Mouse (Mus musculus) ES-Bruce4 (cell line): ENCODE measurements around the gene Ssbp4. TPM values are rescaled to one million over a fixed set of nuclear protein-coding genes. Genes with fewer than 3 reads are reported as not detected.
A peak's percentile ranks its signal among the peaks of the same experiment; 100 is the strongest.

ENCODE experiments used
- H3K27ac ChIP-seq: 2 replicates; pipeline ENCODE4 v1.5.1; 2012; ENCODE audit warnings: low read length, inconsistent platforms; ENCODE audit not compliant: insufficient read depth
- H3K27me3 ChIP-seq: 2 replicates; pipeline ENCODE4 v1.6.1; 2012; ENCODE audit warnings: mild to moderate bottlenecking, low read length, inconsistent platforms; ENCODE audit not compliant: control insufficient read depth, poor library complexity, insufficient read depth, severe bottlenecking
- H3K36me3 ChIP-seq: 2 replicates; pipeline ENCODE4 v1.6.1; 2012; ENCODE audit warnings: inconsistent platforms, mild to moderate bottlenecking, low read length, moderate library complexity; ENCODE audit not compliant: control insufficient read depth, poor library complexity, insufficient read depth, severe bottlenecking
- H3K4me1 ChIP-seq: one replicate; pipeline ENCODE4 v1.8.1; 2011; ENCODE audit warnings: low read length; ENCODE audit not compliant: control insufficient read depth, insufficient read depth
- H3K4me3 ChIP-seq: 2 replicates; pipeline ENCODE4 v1.5.1; 2011; ENCODE audit warnings: low read depth, mild to moderate bottlenecking, low read length
- H3K9ac ChIP-seq: 2 replicates; pipeline ENCODE4 v1.6.1; 2012; ENCODE audit warnings: low read depth, mild to moderate bottlenecking, inconsistent platforms; ENCODE audit not compliant: poor library complexity, severe bottlenecking
- H3K9me3 ChIP-seq: replicated peaks from 2 replicates; pipeline ENCODE4 v1.6.1; 2012; ENCODE audit warnings: mild to moderate bottlenecking, low read length, inconsistent platforms; ENCODE audit not compliant: control insufficient read depth, poor library complexity, insufficient read depth, severe bottlenecking
- CTCF ChIP-seq: IDR thresholded peaks from one replicate; pipeline ENCODE4 v1.8.1; 2011; ENCODE audit warnings: low read depth, low read length
- EP300 ChIP-seq: IDR thresholded peaks from 2 replicates; pipeline ENCODE4 v1.6.1; 2011; ENCODE audit warnings: low read depth, low read length; ENCODE audit not compliant: insufficient read depth
- POLR2A ChIP-seq: IDR thresholded peaks from one replicate; pipeline ENCODE4 v1.8.1; 2011; ENCODE audit warnings: low read length; ENCODE audit not compliant: insufficient read depth
- polyA plus RNA-seq: library from polyadenylated mRNA; stranded (reverse); fragments of >200 nt; gene quantifications from 2 replicates; pipeline ENCODE4 v1.2.4, GENCODE M21; 2011; ENCODE audit warnings: low read depth; ENCODE audit not compliant: missing spikeins, insufficient read depth, insufficient read length

The Ssbp4 gene
- polyA plus RNA-seq, 1 experiment = 50.2 TPM

DNA sequence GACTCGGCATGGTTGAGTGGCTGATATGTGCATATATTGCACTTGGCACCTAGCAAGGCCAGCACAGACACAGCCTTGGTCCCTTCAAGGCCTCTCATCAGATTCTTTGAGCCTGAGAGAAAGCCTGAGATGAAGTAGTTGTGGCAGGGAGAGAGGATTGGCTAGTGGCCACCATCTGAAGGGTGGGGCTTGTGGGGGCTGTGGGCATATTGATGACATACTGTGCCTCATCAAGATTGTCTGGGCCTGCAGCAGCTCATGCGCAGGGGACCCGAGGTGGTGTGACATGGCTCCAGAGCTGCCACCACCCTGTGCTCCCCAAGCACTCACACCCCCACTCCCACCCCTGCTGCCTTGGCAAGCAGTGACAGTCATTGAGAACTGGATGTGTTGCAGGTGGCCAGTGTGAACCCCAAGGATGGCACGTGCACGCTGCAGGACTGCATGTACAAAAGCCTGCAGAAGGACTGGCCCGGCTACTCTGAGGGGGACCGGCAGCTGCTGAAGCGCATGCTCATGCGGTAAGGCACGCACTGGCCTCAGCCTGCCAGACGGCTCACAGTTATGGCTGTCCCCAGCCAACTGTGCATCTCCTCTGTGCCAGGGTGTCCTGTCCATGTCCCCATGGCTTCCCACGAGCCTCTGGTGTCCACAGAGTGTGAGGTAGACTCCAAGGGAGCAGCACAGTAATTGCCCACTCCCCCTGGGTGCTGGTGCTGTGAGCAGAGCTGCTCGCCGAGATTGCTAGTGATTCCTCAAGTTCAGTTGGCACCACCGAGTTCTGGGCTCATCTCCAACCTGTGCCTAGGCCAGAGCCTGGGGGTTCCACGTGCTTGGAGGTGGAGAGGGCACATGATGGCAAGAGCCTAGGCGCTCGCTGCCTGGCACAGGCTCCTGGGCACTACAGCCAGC lies 24.9 kb downstream of the Ssbp4 start:
- no peaks in the 10 kb centered on the region for H3K9me3 ChIP-seq
- no peaks in the 10 kb centered on the region for H3K4me1 ChIP-seq
- TF ChIP-seq POLR2A (no peak), EP300 (no peak), CTCF (no peak)
- H3K27me3 ChIP-seq = no peaks in the 10 kb centered on the region
- H3K27ac ChIP-seq = peak overlapping the region; percentile 16; the same call in 1 of the 2 replicates
- no peak overlapping the region for H3K9ac ChIP-seq
- H3K4me3 ChIP-seq = no peak overlapping the region
- H3K36me3 ChIP-seq = peaks cover 18% of the 10 kb centered on the region

DNA sequence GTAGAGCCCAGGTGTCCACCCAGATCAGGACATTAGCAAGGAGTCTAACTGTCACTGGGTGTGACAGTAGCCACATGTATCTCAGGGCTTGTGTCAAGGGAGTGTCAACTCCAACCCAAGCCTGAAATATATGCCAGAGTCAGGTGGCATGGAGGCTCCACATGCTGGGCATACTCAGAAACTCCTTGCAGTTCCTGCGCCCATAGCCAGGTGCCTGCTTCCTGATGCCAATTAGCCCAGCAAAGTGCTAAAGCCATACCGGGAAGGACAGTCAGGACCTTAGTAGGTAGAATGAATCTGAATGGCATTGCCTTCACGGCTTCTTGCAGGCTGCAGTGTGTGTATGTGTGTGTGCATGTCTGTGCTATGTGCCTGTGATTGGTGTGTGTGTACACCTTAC lies 31.5 kb downstream of the Ssbp4 start:
- TF ChIP-seq POLR2A (no peak), EP300 (no peak), CTCF (no peak)
- Histone ChIP-seq H3K4me1 (no peaks in the 10 kb centered on the region), H3K9me3 (no peaks in the 10 kb centered on the region), H3K36me3 (peaks cover 11% of the 10 kb centered on the region), H3K4me3 (no peak overlapping the region), H3K9ac (no peak overlapping the region), H3K27me3 (no peaks in the 10 kb centered on the region), H3K27ac (no peak overlapping the region)

DNA sequence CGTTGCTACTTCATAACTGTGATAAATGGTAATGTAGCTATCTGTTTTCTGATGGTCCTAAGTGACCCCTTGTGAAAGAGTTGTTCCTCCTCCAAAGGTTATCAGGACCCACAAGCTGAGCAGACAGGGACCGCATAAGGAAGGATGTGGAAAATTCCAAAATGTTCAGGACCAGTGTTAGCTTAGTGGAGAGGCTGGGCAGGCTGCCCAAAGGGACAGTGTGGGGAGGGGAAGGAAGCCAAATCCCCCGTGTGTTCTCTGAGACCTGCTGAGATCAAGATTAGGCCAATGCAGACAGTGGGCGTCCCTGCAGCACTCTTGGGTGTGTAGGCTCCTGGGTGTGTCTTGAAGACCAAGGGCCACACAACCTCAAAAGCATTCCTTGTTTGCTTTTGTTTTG lies 33.8 kb downstream of the Ssbp4 start:
- H3K27ac ChIP-seq = no peak overlapping the region

DNA sequence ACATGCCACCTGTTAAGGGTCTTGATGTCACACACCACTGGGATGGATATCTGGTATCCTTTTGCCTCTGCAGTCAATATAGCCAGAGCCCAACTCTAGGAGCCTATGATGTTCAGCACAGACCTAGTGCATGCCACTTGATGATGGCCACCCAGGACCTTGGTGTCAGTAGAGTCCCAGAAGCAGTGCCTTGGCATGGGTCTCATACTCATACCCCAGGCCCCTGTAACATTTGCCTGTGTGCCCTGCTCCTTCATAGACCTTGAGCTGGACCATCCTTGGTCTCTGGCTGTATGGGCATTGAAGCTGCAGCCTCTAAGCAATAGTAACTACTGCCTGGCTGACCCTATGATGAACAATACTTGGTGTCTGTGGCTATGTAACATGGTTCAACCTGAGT lies 34.4 kb downstream of the Ssbp4 start:
- no peaks in the 10 kb centered on the region for H3K9me3 ChIP-seq
- TF ChIP-seq EP300 (no peak), POLR2A (no peak), CTCF (no peak)
- 0 out of 2 replicates have a peak, but pooled peaks cover 3% of the 10 kb centered on the region for H3K36me3 ChIP-seq
- no peak overlapping the region for H3K9ac ChIP-seq
- no peaks in the 10 kb centered on the region for H3K4me1 ChIP-seq
- H3K27me3 ChIP-seq = no peaks in the 10 kb centered on the region
- no peak overlapping the region for H3K27ac ChIP-seq
- H3K4me3 ChIP-seq = no peak overlapping the region

More for the DNA sequence above, 33.8 kb downstream of the Ssbp4 start:
- H3K9me3 ChIP-seq = no peaks in the 10 kb centered on the region
- TF ChIP-seq EP300 = no peak
- no peak for TF ChIP-seq CTCF
- TF ChIP-seq POLR2A = no peak
- H3K4me3 ChIP-seq = no peak overlapping the region
- H3K9ac ChIP-seq = no peak overlapping the region
- H3K27me3 ChIP-seq = no peaks in the 10 kb centered on the region
- 0 out of 2 replicates have a peak, but pooled peaks cover 3% of the 10 kb centered on the region for H3K36me3 ChIP-seq
- H3K4me1 ChIP-seq = no peaks in the 10 kb centered on the region

DNA sequence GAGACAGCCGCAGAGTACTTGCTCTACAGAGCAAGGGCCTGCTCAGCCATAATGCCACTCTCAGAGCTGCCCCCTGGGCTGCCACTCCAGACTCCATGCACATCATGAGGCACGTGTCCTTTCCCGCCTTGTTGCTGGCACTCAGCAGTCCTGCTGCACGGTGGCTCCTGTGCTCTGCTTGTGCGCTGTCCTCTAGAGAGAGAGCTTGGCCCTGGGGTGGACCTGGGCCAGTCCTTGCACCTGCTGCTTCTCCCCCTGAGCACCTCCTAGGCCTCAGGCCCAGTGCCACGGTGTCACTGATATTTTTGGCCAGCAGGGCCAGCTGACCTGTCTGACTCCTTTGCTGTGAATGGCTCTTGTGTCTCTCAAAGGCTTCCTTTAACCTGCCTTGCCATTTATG lies 37.7 kb downstream of the Ssbp4 start:
- no peak overlapping the region for H3K9ac ChIP-seq
- H3K36me3 ChIP-seq = no peaks in the 10 kb centered on the region
- TF ChIP-seq EP300 (no peak), POLR2A (no peak), CTCF (no peak)

DNA sequence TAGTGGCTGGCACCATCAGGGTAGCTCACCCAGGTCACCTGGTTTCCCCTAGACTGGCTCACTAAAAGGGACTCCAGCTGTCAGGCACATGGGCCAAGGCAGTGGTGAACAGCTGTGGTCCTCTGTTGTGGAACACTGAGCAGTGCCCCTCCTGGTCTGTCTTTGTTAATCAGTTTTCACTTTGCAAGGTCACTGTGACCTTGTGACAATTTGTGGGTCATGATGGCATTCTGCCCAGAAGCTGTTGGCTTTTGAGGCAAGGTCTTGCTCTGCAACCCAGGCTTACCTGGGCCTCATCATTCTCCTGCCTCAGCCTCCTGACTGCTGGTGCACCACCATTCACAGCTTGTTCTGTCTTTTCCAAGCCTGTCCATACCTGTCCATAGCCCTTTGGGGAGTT lies 38.3 kb downstream of the Ssbp4 start:
- Histone ChIP-seq H3K36me3 (no peaks in the 10 kb centered on the region), H3K27me3 (no peaks in the 10 kb centered on the region), H3K4me1 (no peaks in the 10 kb centered on the region), H3K9me3 (no peaks in the 10 kb centered on the region), H3K9ac (no peak overlapping the region), H3K4me3 (no peak overlapping the region), H3K27ac (no peak overlapping the region)
- TF ChIP-seq EP300 (no peak), CTCF (no peak), POLR2A (no peak)

More for the DNA sequence above, 37.7 kb downstream of the Ssbp4 start:
- Histone ChIP-seq H3K4me3 (no peak overlapping the region), H3K4me1 (no peaks in the 10 kb centered on the region), H3K9me3 (no peaks in the 10 kb centered on the region), H3K27me3 (no peaks in the 10 kb centered on the region), H3K27ac (no peak overlapping the region)
